Mouse (Mus musculus) olfactory bulb, adult 2 months (tissue): ENCODE results near the gene Tppp2.

Experiments
- CTCF ChIP-seq: fragments of 200-500 bp; IDR thresholded peaks from 2 replicates; pipeline ENCODE4 v1.5.1; 2012; ENCODE audit warnings: low read depth, mild to moderate bottlenecking, low read length, moderate library complexity; ENCODE audit not compliant: insufficient read depth
- POLR2A ChIP-seq: fragments of 200-500 bp; IDR thresholded peaks from 2 replicates; pipeline ENCODE4 v1.6.1; 2012; ENCODE audit warnings: mild to moderate bottlenecking, low read depth, low read length, moderate library complexity; ENCODE audit not compliant: insufficient read depth

- TF ChIP-seq POLR2A (no peak), CTCF (no peak)
Measured at GRCm38 (mm10) chr14:51899351-51899750, 18.9 kb upstream of the Tppp2 start.
